8 mouse cellular contexts compared by ENCODE assay signal in the genomic region with DNA sequence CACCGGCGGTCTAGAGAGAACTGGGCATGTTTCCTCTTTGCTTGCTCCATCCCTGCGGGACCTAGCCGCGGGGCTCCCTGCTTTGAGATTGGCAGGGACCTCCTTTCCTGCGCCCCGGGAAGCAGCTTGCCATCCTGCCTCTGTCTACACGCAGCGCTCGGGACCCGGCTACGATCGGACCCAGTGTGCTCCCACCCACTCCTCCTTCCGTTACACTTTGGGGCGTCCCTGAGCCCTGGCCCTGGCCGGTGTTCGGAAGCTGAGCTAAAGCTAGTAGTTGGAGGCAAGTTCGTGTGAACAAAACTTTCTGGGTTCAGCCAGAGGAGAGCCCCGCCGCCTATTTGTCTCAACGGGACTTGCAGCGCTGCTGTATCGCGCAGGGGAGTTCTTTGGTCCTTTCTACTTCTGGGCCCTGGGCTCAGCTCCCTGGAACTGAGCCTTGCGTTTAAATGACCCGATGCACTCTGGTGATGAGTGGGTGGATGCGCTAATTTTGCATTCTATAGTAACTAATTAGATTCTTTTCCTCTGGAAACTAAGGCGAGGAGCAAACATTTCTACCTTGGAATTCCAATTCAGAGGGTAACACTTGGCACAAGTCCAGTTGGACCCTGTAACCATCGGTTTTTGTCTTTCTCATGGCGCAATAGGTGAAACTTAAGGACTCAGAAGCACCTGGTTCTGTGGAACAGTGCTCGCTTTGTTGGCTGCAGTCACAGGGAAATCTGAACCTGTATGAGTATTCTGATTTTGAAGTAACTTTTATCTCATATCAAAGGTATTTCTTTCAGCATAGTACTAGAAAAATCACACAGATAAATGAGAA. TPM values are rescaled to one million over a fixed set of nuclear protein-coding genes. Genes with fewer than 3 reads are reported as not detected.
DNase-seq lines count a peak whose midpoint lies in the region; ATAC-seq and TF ChIP-seq lines count a peak whose summit lies in the region.

No protein-coding gene starts in this region.

- peak overlapping the region; percentile 70 for H3K4me2 ChIP-seq in liver, embryonic 14.5 days (ENCODE audit: low read depth)

- TF ChIP-seq CTCF in layer of hippocampus, adult 2 months (conservative IDR thresholded peaks at IDR 0.05), result peak; percentile 62
- no peak for TF ChIP-seq CTCF in kidney, adult 2 months (conservative IDR thresholded peaks at IDR 0.05; ENCODE audit: insufficient read depth, insufficient read length, low read depth, low read length)
- TF ChIP-seq CTCF in liver, embryonic 14.5 days (IDR thresholded peaks at IDR 0.05; ENCODE audit: low read depth), result no peak

- no peak for TF ChIP-seq POLR2A in kidney, adult 2 months (IDR thresholded peaks at IDR 0.05; ENCODE audit: low read depth, low read length)

- H3K27me3 ChIP-seq in kidney, adult 2 months (replicated peaks; ENCODE audit: control insufficient read depth, insufficient read depth, low read length), result no peaks in the 10 kb centered on the region
- H3K27me3 ChIP-seq in liver, embryonic 14.5 days (ENCODE audit: control insufficient read depth, insufficient read depth, low read length), result peaks cover 5% of the 10 kb centered on the region

- H3K27ac ChIP-seq in layer of hippocampus, adult 2 months, result peak overlapping the region; percentile 69
- peak overlapping the region; percentile 27; the same call in 1 of the 2 replicates for H3K27ac ChIP-seq in kidney, adult 2 months (ENCODE audit: insufficient read depth, low read depth, low read length)
- no peak overlapping the region for H3K27ac ChIP-seq in liver, embryonic 14.5 days

- peak in 1 of 2 experiments; percentile 30 for DNase-seq in layer of hippocampus, adult 2 months (ENCODE audit: low spot score in 2 of 2)
- no peak for DNase-seq in layer of hippocampus, adult 9-11 months
- DNase-seq in embryo, embryonic 11 days, result peak; percentile 73
- DNase-seq in heart, adult 9 months (ENCODE audit: low spot score in 2 of 2), result peak; percentile 48 to 57
- peak; percentile 58 for DNase-seq in kidney, adult 2 months
- DNase-seq in liver, embryonic 14.5 days (ENCODE audit: low read depth in 3 of 3, low spot score in 3 of 3), result no peak
- DNase-seq in naive thymus-derived CD4-positive, alpha-beta T cell, adult 2 months (ENCODE audit: low read depth), result peak; percentile 14
- peak; percentile 56 for DNase-seq in thymus, postnatal 14 days

- H3K36me3 ChIP-seq in kidney, adult 2 months (ENCODE audit: control insufficient read depth, insufficient read depth, low read length), result no peaks in the 10 kb centered on the region
- no peaks in the 10 kb centered on the region for H3K36me3 ChIP-seq in liver, embryonic 14.5 days (replicated peaks; ENCODE audit: control insufficient read depth, insufficient read depth, low read depth)

- no peak for TF ChIP-seq EP300 in liver, embryonic 14.5 days (IDR thresholded peaks at IDR 0.05; ENCODE audit: low read depth)

- 3% methylated on average over 31 of the region's 31 CpGs for WGBS in kidney, adult 2 months
- 6% methylated on average over 31 of the region's 31 CpGs for WGBS in liver, embryonic 14.5 days (ENCODE audit: insufficient replicate concordance)

- ATAC-seq in liver, embryonic 14.5 days (ENCODE audit: insufficient read depth), result peak; percentile 27; the same call in 1 of the 2 replicates

- no peaks in the 10 kb centered on the region for H3K9me3 ChIP-seq in liver, embryonic 14.5 days (ENCODE audit: control insufficient read depth, low read length)

- peaks cover 7% of the 10 kb centered on the region; the same call in 1 of the 2 replicates for H3K4me1 ChIP-seq in kidney, adult 2 months (ENCODE audit: control insufficient read depth, insufficient read depth, low read length)
- no peaks in the 10 kb centered on the region; a peak in 1 of 4 replicates for H3K4me1 ChIP-seq in liver, embryonic 14.5 days (replicated peaks; ENCODE audit: control insufficient read depth in 2 of 2, insufficient read depth in 2 of 2, low read length in 1 of 2)

- H3K9ac ChIP-seq in liver, embryonic 14.5 days (replicated peaks), result no peak overlapping the region

- H3K4me3 ChIP-seq in layer of hippocampus, adult 2 months, result peak overlapping the region; percentile 81
- H3K4me3 ChIP-seq in kidney, adult 2 months (ENCODE audit: insufficient read depth, low read depth, low read length), result peak overlapping the region; percentile 84
- peak overlapping the region; percentile 47 to 54 for H3K4me3 ChIP-seq in liver, embryonic 14.5 days (ENCODE audit: insufficient read depth in 1 of 2, low read depth in 2 of 2, low read length in 2 of 2)

RNA-seq across cellular contexts. Expression of a gene that starts 0.8 kb away (rescaled TPM):
- total RNA-seq in layer of hippocampus, adult 2 months (2021), result 1 to 10 TPM; 7.6 to 8.1 TPM
- polyA plus RNA-seq in kidney, adult 2 months (2012; rRNA removed), result 11.3 and 11.4 TPM in 2 replicates
- 0.98 and 1.7 TPM in 2 replicates for polyA plus RNA-seq in liver, embryonic 14.5 days (2012; rRNA removed)
- 1.8 and 2.1 TPM in 2 replicates for polyA plus RNA-seq in liver, embryonic 14.5 days (2014; fragmentation: Nextera tagmentation; extraction: Ambion mirVana)

Comparison
In these comparisons a context has a peak if more than half of its experiments do, and no peak if none do; other contexts are left out.
1. DNase-seq: peak in embryo, embryonic 11 days (single experiment), heart, adult 9 months (2 of 2), kidney, adult 2 months (single experiment), naive thymus-derived CD4-positive, alpha-beta T cell, adult 2 months (single experiment) and thymus, postnatal 14 days (single experiment); none in layer of hippocampus, adult 9-11 months (single experiment) and liver, embryonic 14.5 days (0 of 3).
2. Peak in every context shown above with its lines, with median percentiles within 50 percentile points of each other: H3K4me3 ChIP-seq.